Mouse (Mus musculus) heart, postnatal 36 days (tissue): ENCODE results near the gene Slc25a27. TPM values are rescaled to one million over a fixed set of nuclear protein-coding genes. Genes with fewer than 3 reads are reported as not detected.

ENCODE experiments used
- total RNA-seq, 2 experiments: library from RNA; stranded (reverse); gene quantifications; 2 replicates each; pipeline ENCODE4 v1.2.3; 2021

The Slc25a27 gene
- total RNA-seq, 2 experiments from 2014 or later = 3.0 to 3.4 TPM

Other genes with a start within 250 kb of the Slc25a27 start
- gene Mep1a, start 164.4 kb downstream of the Slc25a27 start, total RNA-seq = not detected
- gene Ankrd66, start 123.6 kb downstream of the Slc25a27 start, total RNA-seq = not detected
- gene Pla2g7, start 99.1 kb downstream of the Slc25a27 start, total RNA-seq = 1 to 10 TPM; 6.9 to 9.9 TPM
- not detected for gene Tdrd6, start 36.9 kb downstream of the Slc25a27 start, total RNA-seq
- 1 to 10 TPM; 6.7 TPM for gene Cyp39a1, start 211 bp upstream of the Slc25a27 start, total RNA-seq
- 100 to 1,000 TPM; 355 to 411 TPM for gene Rcan2, start 134.1 kb upstream of the Slc25a27 start, total RNA-seq